Mouse (Mus musculus) left cerebral cortex, adult 18-20 months (tissue): ENCODE results near the gene Mcl1. TPM values are rescaled to one million over a fixed set of nuclear protein-coding genes. Genes with fewer than 3 reads are reported as not detected.
A peak's percentile ranks its signal among the peaks of the same experiment; 100 is the strongest.
"Not testable (repeated sequence)": the region's sequence is repeated elsewhere in the genome, so short reads cannot be mapped to it uniquely, and the experiment has no call there.

Experiments used
- DNase-seq, 2 experiments: peaks; one replicate each; pipeline ENCODE4 v3.0.0; 2021 to 2022; ENCODE audit warnings: low spot score in 2 of 2, mixed read lengths in 1 of 2
- total RNA-seq, 2 experiments: library from RNA; stranded (reverse); gene quantifications; 2 replicates each; pipeline ENCODE4 v1.2.3; 2021

Mcl1 gene
- total RNA-seq, 2 experiments from 2014 or later: 59.7 to 64.1 TPM

- DNase-seq: no peak
These were observed 10.6 kb upstream of the Mcl1 start for GRCm38 (mm10) chr3:95648016-95648415.

- no peak for DNase-seq
These were observed 8.1 kb upstream of the Mcl1 start for GRCm38 (mm10) chr3:95650276-95651032.

DNA sequence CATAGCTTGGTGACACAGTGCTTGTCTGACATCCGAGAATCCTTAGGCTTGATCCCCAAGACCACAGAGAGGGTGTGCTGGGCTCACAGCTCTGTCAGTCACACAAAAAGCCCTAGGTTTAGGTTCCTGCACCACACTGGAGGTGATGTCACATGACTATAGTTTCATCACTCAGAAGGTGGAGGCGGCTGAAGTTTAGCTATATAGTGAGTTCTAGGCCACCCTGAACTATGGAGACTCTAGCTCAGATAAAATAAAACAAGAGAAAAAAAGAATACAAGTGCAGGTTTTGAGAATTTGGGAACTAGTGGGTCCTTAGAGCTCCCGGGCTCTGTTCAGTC lies 7.6 kb upstream of the Mcl1 start:
- DNase-seq: no peak

DNA sequence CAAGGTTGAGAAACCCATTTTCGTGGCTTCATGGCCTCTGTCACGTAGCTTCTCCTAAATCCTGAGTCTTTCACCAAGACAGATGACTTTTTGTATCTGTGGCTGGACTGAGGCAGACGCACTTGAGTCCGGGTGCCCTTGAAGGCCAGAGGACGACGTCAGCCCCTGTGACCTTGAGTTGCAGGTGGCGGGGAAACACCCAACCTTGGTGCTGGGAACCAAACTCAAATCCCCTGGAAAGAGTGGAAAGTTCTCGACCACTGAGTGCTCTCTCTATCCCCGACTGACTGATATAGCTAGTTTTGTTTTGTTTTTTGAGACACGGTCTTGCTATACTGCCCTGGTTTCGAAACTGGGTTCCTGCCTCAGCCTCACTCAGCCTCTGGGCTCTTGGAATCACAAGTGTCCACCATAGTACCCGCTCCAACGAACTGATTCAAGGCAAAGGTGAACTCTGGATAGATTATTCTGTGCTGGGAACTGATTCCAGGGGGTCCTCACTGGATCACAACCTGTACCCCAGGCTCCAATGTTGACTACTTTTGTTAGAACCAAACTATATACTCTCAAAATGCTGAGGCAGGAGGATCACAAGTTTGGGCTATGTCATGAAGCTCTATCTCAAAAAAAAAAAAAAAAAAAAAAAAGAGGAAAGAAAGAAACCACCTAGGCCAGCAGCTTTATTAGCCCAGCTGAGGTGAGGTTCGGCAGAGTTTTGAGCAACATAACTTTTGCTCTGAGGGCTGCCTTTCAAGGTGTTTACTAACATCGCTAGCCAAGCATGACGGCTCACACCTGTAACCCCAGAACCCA lies 7.0 kb upstream of the Mcl1 start:
- no peak for DNase-seq

DNA sequence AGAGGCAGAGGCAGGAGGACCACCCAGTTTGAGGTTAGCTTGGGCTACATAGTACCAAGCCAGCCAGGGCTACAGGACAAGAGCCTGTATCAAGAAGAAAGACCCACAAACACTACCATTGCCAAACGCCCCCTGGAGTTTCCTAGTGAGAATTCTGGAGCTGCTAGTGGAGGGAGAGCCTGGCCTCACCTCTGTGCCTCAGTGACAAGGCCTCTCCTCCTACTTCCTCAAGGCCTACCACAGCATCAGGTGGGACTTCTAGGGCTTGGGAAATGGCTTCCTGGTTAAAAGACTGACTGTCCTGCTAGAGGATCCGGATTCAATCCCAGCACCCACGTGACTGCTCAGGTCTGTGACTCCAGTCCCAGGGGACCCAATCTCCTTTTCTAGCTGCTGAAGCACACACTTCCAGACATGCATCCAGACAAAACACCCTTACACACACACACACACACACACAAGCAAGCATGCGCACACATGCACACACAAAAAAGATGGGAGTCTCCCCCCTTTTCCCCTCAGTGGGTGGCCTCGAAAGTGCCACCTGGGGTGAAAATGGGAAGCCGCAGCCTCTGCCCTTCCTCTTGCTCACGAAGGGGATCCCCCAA lies 6.3 kb upstream of the Mcl1 start:
- no peak for DNase-seq

DNA sequence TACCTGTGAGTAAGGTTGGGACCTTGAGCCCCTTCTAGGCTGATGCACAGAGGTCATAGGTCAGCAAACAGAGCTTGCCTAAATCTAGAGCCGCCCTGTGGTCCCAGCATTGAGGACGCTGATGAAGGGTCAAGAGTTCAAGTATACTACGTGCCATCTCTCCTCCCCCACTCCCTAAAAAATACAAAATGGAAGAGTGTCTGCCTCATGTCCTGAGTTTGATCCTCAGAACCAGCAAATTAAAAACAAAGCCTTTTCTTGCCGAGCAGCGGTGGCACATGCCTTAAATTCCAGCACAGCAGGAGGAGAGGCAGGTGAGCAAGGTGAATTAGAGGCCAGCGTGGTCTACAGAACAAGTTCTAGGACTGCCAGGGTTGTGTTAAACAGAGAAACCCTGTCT lies 5.7 kb upstream of the Mcl1 start:
- no peak for DNase-seq

DNA sequence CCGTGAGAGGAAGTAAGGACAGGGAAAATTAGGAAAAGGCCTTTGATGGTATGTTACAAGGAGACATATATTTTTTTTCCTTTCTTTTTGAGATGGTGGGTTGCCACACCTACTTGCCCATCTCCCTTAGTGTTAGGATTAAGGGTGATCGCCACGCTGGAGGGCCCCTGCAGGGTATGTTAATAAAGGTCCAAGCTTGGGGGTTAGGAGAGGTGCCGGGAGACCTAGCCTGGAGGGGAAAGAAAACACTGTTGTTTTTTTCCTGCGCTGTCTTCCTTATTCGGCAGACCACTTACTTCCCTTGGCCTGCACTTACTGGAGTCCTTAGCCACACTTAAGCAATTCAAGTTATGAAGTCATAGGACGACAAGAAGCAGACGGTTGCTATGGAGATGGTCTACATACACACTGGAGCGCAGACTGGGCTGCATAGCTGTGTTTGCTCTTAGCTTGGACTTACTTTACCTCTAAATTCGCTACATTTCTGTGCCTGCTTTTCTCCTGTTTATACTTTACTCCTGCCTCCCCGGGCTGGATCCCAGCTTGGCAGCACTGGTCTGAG lies 5.0 kb upstream of the Mcl1 start:
- no peak for DNase-seq

GRCm38 (mm10) chr3:95654371-95654770 lies 4.2 kb upstream of the Mcl1 start:
- DNase-seq: not testable (repeated sequence)

DNA sequence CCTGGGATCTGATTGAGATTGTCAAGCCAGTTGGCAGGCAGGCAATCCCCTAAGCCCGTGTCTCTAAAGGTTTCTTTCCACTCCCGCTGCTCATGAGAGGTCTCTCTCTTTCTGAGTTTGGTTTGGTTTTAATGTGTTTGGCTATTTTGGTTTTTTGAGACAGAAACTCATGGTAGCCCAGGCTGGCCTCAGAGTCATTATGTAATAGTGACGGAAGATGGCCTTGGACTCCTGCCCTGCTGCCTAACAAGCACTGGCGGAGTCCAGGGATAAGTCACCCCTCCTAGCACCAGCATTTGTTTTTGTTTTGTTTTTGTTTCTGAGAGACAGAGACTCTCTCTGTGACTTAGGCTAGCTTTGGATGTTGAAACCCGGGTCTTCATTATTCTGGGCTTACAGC lies 3.2 kb upstream of the Mcl1 start:
- no peak for DNase-seq

- DNase-seq: no peak
These were observed 1.5 kb upstream of the Mcl1 start for GRCm38 (mm10) chr3:95657108-95657507.

GRCm38 (mm10) chr3:95657711-95658110 lies 877 bp upstream of the Mcl1 start:
- DNase-seq: no peak

- DNase-seq: peak; percentile 52 to 63
These were observed 502 bp downstream of the Mcl1 start for GRCm38 (mm10) chr3:95658868-95659712.

- DNase-seq: no peak
These were observed 1.4 kb downstream of the Mcl1 start for GRCm38 (mm10) chr3:95659948-95660347.

- DNase-seq: no peak
These were observed 2.3 kb downstream of the Mcl1 start for GRCm38 (mm10) chr3:95660788-95661478.

DNA sequence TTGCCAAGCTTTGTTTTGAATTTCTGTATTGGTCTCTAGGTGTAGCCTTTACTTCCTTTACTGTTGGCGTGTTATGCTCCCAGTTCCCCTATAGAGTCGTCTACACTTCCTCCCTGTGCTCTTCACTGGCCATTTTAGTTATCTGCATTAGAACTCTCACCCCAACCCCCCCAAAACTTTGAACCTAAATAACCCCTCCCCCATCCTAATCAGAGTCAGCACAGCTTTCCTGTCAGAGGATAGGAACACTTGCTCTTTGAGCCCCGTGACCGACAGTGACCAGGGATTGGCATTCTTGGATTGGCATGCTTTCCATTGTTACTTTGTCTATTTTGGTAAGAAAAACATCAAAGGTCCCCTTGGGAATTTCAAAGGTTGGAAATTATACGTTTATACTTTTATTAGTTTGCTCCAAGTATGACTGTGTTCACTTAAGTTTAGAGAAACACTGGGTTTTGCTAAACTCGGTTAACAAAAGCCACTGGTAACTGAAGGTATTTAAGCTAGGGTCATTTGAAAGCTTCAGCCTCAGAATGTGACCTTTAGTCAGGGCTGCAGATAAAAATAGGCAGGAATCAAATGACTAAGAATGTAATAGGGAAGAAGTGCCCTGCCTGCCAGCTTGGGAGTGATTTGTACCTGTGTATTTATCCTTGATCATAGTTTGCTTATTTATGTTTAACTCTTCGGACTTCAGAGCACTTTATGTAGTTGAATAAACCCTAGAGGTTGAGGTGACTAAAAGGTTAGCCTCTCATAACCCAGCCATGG lies 3.5 kb downstream of the Mcl1 start:
- DNase-seq: no peak

DNA sequence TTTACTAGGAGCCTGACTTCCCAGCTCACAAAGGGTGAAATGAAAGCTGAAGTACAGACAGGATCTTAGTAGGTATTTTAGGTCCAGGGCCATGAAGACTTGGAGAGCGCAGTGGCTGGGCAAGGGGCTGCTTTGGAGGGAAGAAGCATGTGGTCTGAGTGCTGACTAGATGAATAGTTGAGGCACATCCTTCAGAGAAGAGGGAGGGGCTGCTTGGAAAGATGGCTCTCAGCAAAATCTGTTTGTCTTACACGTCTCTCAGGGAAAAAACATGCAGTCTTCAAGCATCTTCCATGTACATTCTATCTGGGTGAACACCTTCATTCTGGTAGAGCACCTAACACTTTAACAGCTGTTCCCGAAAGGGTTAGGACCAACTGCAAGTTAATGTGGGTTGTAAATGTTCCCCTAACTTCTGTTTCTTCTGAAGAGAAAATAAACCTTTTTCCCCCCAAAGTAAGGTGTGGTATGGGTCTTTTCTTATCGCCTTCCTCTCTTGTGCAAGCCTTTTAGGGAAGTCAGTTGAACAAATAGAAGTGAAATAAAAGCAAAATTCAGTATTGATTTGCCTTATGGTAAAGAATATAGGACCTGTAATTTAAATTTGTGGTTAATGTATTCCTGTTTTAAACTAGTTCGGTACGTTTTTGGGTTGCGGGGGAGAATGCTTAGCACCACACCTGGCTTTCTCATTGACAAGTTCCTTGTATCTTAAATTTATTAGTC lies 4.3 kb downstream of the Mcl1 start:
- DNase-seq: no peak

GRCm38 (mm10) chr3:95663486-95663885 lies 4.9 kb downstream of the Mcl1 start:
- DNase-seq: no peak

- DNase-seq: no peak
These were observed 5.5 kb downstream of the Mcl1 start for GRCm38 (mm10) chr3:95663969-95664608.
